Mouse (Mus musculus) layer of hippocampus, adult 6 months (tissue): ENCODE measurements around the gene Adpgk. TPM values are rescaled to one million over a fixed set of nuclear protein-coding genes. Genes with fewer than 3 reads are reported as not detected.

ENCODE experiments used
- long read RNA-seq, 2 experiments: library from polyadenylated mRNA; unstranded; transcript quantifications; one replicate each; pipeline ENCODE4 v2.0.0; 2019 to 2020
- polyA plus RNA-seq: library from polyadenylated mRNA; unstranded; fragments of <200 nt; fragmentation: Nextera tagmentation; gene quantifications from 2 replicates; pipeline ENCODE4 v1.2.3, GENCODE M21; 2021

Adpgk gene
- 14.2 and 14.6 TPM in 2 replicates for polyA plus RNA-seq
- long read RNA-seq, experiment 1, transcript Adpgk-201 (7 exons, 2,464 nt) = major isoform, 17 of 46 reads
- long read RNA-seq, experiment 1, transcript Adpgk-205 (7 exons, 2,484 nt) = minor isoform, 15 of 46 reads
- long read RNA-seq, experiment 1, partial matches to known transcripts = 5 of 46 reads
- long read RNA-seq, experiment 1, other reads (novel, unspliced or antisense) = 9 of 46 reads
- long read RNA-seq, experiment 2, full-length matches to known transcripts = 109 of 138 reads
- long read RNA-seq, experiment 2, partial matches to known transcripts = 2 of 138 reads
- long read RNA-seq, experiment 2, other reads (novel, unspliced or antisense) = 27 of 138 reads

GRCm38 (mm10) chr9:59290957-59291687 lies at the start of gene Adpgk:
TSS of gene Adpgk (plus strand) at chr9:59291558.

GRCm38 (mm10) chr9:59353253-59353639 lies 61.9 kb downstream of the Adpgk start, which contains the start of gene Bbs4:
TSS of gene Bbs4 (minus strand) at chr9:59353508.

Other genes starting within 250 kb of the Adpgk start
- gene Bbs4, start 62.0 kb downstream of the Adpgk start, polyA plus RNA-seq = 47.6 and 52.7 TPM in 2 replicates
- gene Arih1, start 195.1 kb downstream of the Adpgk start, polyA plus RNA-seq = 3.8 and 4.9 TPM in 2 replicates
- 61.5 and 64.8 TPM in 2 replicates for gene Hexa, start 248.0 kb downstream of the Adpgk start, polyA plus RNA-seq
- gene Tmem202, start 248.3 kb downstream of the Adpgk start, polyA plus RNA-seq = 3.1 and 4.0 TPM in 2 replicates